Mouse (Mus musculus) subcutaneous adipose tissue, adult 2 months (tissue): ENCODE data around the gene Pbrm1. TPM values are rescaled to one million over a fixed set of nuclear protein-coding genes. Genes with fewer than 3 reads are reported as not detected.

ENCODE experiments used
- polyA plus RNA-seq: library from polyadenylated mRNA; depleted of rRNA; stranded (reverse); fragments of >200 nt; gene quantifications from 2 replicates; pipeline ENCODE4 v1.2.3, GENCODE M21; 2012; ENCODE audit warnings: low replicate concordance; rRNA removed

The Pbrm1 gene
- 10.7 and 21.0 TPM in 2 replicates for polyA plus RNA-seq

GRCm38 (mm10) chr14:31018860-31019291 is at the start of gene Pbrm1, which contains the start of gene Gnl3:
Gene Pbrm1 (plus strand): TSS chr14:31019138.
Gene Gnl3 (minus strand): TSS chr14:31019152.

GRCm38 (mm10) chr14:31001307-31002205 is 17.4 kb upstream of the Pbrm1 start, which contains the start of the genes Glt8d1 and Spcs1:
Gene Glt8d1 (plus strand): TSS chr14:31001400.
Gene Spcs1 (minus strand): TSS chr14:31001672.

GRCm38 (mm10) chr14:31128826-31129219 is 109.9 kb downstream of the Pbrm1 start, which contains the start of gene Smim4:
Gene Smim4 (minus strand): TSS chr14:31128956.

DNA sequence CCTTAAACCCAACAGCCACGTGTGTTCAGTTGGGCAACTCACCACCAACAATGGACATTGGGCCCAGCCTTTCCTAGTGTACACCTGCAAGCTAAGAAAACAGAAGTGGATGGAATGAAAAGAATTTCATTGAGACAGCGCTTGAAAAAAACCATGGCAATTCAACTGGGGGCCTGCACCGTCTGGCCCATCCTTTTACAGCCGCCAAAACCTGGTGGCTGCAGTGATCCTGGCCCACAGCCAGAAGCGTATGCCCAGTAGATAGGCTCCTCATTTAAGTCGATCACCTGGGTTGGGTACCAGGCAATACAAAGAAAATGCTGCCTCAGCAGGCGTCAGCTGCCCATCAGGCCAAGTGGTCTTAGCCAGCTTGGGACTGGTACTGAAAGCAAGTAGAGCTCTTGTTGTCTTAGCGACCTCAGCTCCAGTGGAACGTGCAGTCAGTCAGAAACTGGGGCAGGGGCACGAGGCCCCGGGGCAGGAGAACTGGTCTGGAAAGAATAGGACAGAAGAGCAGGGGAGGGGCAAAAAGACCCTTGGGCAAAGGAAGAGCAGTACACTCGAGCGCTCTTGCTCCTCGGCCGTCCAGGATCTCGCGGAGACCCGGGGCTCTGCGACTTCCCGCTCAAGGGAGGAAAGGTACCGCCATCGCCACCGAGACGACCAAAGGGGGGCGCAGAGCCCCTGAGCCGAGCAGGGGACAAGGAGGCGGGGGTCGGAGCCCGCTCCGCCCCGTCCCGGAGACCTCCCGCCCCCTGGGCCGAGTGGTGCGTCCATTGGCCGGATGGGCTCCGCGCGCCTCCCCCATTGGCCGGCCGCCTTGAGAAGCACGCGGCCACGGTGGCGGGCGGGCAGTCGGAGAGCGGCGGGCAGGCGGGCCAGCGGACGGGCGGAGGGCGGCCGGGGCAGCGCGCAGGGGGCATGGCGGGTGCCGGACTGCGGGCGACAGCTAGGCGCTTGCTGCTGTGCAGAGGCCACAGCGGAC is 111.6 kb downstream of the Pbrm1 start, which contains the start of gene Nt5dc2:
Nt5dc2 (plus strand) TSS at position 818 of the 985 bp plus-strand sequence.

DNA sequence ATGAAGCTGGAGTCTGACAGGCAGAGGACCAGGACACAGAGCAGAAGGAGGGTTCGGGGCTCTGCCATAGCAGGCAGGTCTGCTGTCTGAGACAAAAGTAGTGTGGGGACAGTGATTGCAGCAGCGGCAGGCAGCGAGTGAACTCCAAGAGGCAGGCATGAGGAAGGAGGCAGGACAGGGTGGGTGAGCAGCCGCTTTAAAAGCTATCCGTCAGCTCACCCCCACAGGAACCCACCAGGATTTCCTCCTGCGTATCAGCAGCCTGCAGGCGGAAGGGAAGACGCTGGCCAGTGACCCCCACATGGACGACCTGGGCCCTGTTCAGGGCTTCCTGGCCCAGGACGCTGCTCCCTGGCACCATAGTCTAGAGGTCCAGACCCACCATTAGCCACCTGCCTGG is 149.5 kb downstream of the Pbrm1 start, which contains the start of gene Stab1:
Stab1 (minus strand) TSS at position 217 of the 400 bp plus-strand sequence.

Other genes starting within 250 kb of the Pbrm1 start
- gene Tmem110, start 193.5 kb upstream of the Pbrm1 start, polyA plus RNA-seq: 32.3 and 40.5 TPM in 2 replicates
- 27.6 and 60.8 TPM in 2 replicates for gene Mustn1, start 139.9 kb upstream of the Pbrm1 start, polyA plus RNA-seq
- 3.2 and 4.9 TPM in 2 replicates for gene Itih4, start 132.7 kb upstream of the Pbrm1 start, polyA plus RNA-seq
- 0.43 and 1.0 TPM in 2 replicates for gene Itih3, start 95.4 kb upstream of the Pbrm1 start, polyA plus RNA-seq
- 0.17 and 0.46 TPM in 2 replicates for gene Itih1, start 75.8 kb upstream of the Pbrm1 start, polyA plus RNA-seq
- gene Nek4, start 67.8 kb upstream of the Pbrm1 start, polyA plus RNA-seq: 3.1 and 5.7 TPM in 2 replicates
- 32.5 and 46.0 TPM in 2 replicates for gene Glt8d1, start 17.7 kb upstream of the Pbrm1 start, polyA plus RNA-seq
- gene Spcs1, start 17.5 kb upstream of the Pbrm1 start, polyA plus RNA-seq: 208 and 223 TPM in 2 replicates
- 16.2 and 42.3 TPM in 2 replicates for gene Gnl3, start within 50 bp of the Pbrm1 start, polyA plus RNA-seq
- gene Smim4, start 109.8 kb downstream of the Pbrm1 start, polyA plus RNA-seq: 24.2 and 50.4 TPM in 2 replicates
- gene Nt5dc2, start 111.9 kb downstream of the Pbrm1 start, polyA plus RNA-seq: 27.5 and 77.3 TPM in 2 replicates
- 161 and 184 TPM in 2 replicates for gene Stab1, start 149.5 kb downstream of the Pbrm1 start, polyA plus RNA-seq
- gene Tnnc1, start 189.2 kb downstream of the Pbrm1 start, polyA plus RNA-seq: 0.19 and 0.75 TPM in 2 replicates
- 317 and 568 TPM in 2 replicates for gene Nisch, start 197.8 kb downstream of the Pbrm1 start, polyA plus RNA-seq
- 17.6 and 29.3 TPM in 2 replicates for gene Sema3g, start 198.7 kb downstream of the Pbrm1 start, polyA plus RNA-seq
- 5.5 and 6.4 TPM in 2 replicates for gene Phf7, start 232.2 kb downstream of the Pbrm1 start, polyA plus RNA-seq
- 49.3 and 71.2 TPM in 2 replicates for gene Bap1, start 232.3 kb downstream of the Pbrm1 start, polyA plus RNA-seq